Mouse (Mus musculus) spleen, adult 2 months (tissue): Measurements from ENCODE around the gene Bcat2. TPM values are rescaled to one million over a fixed set of nuclear protein-coding genes. Genes with fewer than 3 reads are reported as not detected.

Source experiments
- DNase-seq, 2 experiments: peaks; one replicate each; pipeline versions ENCODE4 v3.0.0 to v3.0.0-alpha.2; 2012 to 2021; ENCODE audit warnings: low spot score in 2 of 2, low read depth in 1 of 2
- H3K27ac ChIP-seq: fragments of 200-500 bp; 2 replicates; pipeline ENCODE4 v1.5.1; 2012; ENCODE audit warnings: low read length, inconsistent platforms; ENCODE audit not compliant: insufficient read depth
- H3K27me3 ChIP-seq: fragments of 200-500 bp; 2 replicates; pipeline ENCODE4 v1.6.1; 2012; ENCODE audit warnings: mild to moderate bottlenecking, moderate library complexity, low read length, inconsistent platforms; ENCODE audit not compliant: control insufficient read depth, insufficient read depth
- H3K36me3 ChIP-seq: fragments of 200-500 bp; 2 replicates; pipeline ENCODE4 v1.6.1; 2012; ENCODE audit warnings: mild to moderate bottlenecking, low read length, inconsistent platforms; ENCODE audit not compliant: control insufficient read depth, insufficient read depth
- H3K4me1 ChIP-seq: fragments of 200-500 bp; 2 replicates; pipeline ENCODE4 v1.6.1; 2011; ENCODE audit warnings: inconsistent platforms; ENCODE audit not compliant: control insufficient read depth, insufficient read depth, insufficient read length
- H3K4me3 ChIP-seq: fragments of 200-500 bp; 2 replicates; pipeline ENCODE4 v1.5.1; 2011; ENCODE audit warnings: mild to moderate bottlenecking, inconsistent platforms; ENCODE audit not compliant: insufficient read depth, insufficient read length; ENCODE audit errors: extremely low read depth
- CTCF ChIP-seq: fragments of 200-500 bp; IDR thresholded peaks from 2 replicates; pipeline ENCODE4 v1.5.1; 2011; ENCODE audit warnings: mild to moderate bottlenecking, inconsistent platforms; ENCODE audit not compliant: insufficient read depth, insufficient read length, insufficient replicate concordance; ENCODE audit errors: extremely low read depth
- POLR2A ChIP-seq: fragments of 200-500 bp; IDR thresholded peaks from 2 replicates; pipeline ENCODE4 v1.6.1; 2011; ENCODE audit warnings: low read depth, low read length, inconsistent platforms
- WGBS: fragments of 180-500 bp; shearing (Covaris S2); methylation state at CpG from one replicate; pipeline ENCODE4 v1.1.7; 2018; 5-methylcytosine and 5-hydroxymethylcytosine counted together
- polyA plus RNA-seq: library from polyadenylated mRNA; depleted of rRNA; stranded (reverse); fragments of >200 nt; gene quantifications from 2 replicates; pipeline ENCODE4 v1.2.3, GENCODE M21; 2012

Bcat2 gene
- polyA plus RNA-seq, 1 experiment: 55.6 TPM

- no peaks in the 10 kb centered on the region for H3K27me3 ChIP-seq
- H3K36me3 ChIP-seq: no peaks in the 10 kb centered on the region
- H3K4me1 ChIP-seq: peaks cover 3% of the 10 kb centered on the region; the same call in 1 of the 2 replicates
- H3K4me3 ChIP-seq: no peak overlapping the region
- no peak for DNase-seq
- 83% methylated on average over 8 of the region's 8 CpGs for WGBS
- H3K27ac ChIP-seq: no peak overlapping the region
- TF ChIP-seq POLR2A: no peak
These were observed 55.5 kb downstream of the Bcat2 start for GRCm38 (mm10) chr7:45625481-45625880.

GRCm38 (mm10) chr7:45626571-45627076, 56.7 kb downstream of the Bcat2 start:
- H3K27me3 ChIP-seq: no peaks in the 10 kb centered on the region
- no peak overlapping the region; the same call in 1 of the 2 replicates for H3K27ac ChIP-seq

GRCm38 (mm10) chr7:45627261-45627660, 57.3 kb downstream of the Bcat2 start, which contains the start of gene Rasip1:
Gene Rasip1, plus strand, starts transcription at chr7:45627488.
- Histone ChIP-seq H3K27ac (peak within 1 kb of the TSS; percentile 28), H3K27me3 (no peaks in the 10 kb centered on the region)

More at GRCm38 (mm10) chr7:45626571-45627076, 56.7 kb downstream of the Bcat2 start:
- Histone ChIP-seq H3K4me3 (no peak overlapping the region), H3K4me1 (peaks cover 3% of the 10 kb centered on the region; the same call in 1 of the 2 replicates), H3K36me3 (no peaks in the 10 kb centered on the region)
- WGBS: 90% methylated on average over 7 of the region's 7 CpGs
- no peak for TF ChIP-seq POLR2A
- no peak for TF ChIP-seq CTCF
- no peak for DNase-seq

GRCm38 (mm10) chr7:45628364-45629294, 58.7 kb downstream of the Bcat2 start:
- Histone ChIP-seq H3K4me3 (peak overlapping the region; percentile 58), H3K27ac (peak overlapping the region; percentile 28; the same call in 1 of the 2 replicates), H3K4me1 (peaks cover 3% of the 10 kb centered on the region; the same call in 1 of the 2 replicates), H3K36me3 (no peaks in the 10 kb centered on the region), H3K27me3 (no peaks in the 10 kb centered on the region)
- peak; percentile 94 for TF ChIP-seq CTCF
- no peak for TF ChIP-seq POLR2A
- 2% methylated on average over 104 of the region's 105 CpGs for WGBS
- peak; percentile 79 to 90 for DNase-seq

More at GRCm38 (mm10) chr7:45627261-45627660, 57.3 kb downstream of the Bcat2 start, which contains the start of gene Rasip1:
- Histone ChIP-seq H3K4me3 (peak within 1 kb of the TSS; percentile 58; the same call in 1 of the 2 replicates), H3K4me1 (peaks cover 3% of the 10 kb centered on the region; the same call in 1 of the 2 replicates), H3K36me3 (no peaks in the 10 kb centered on the region)
- TF ChIP-seq CTCF (no peak), POLR2A (no peak)
- no peak for DNase-seq
- WGBS: 65% methylated on average over 9 of the region's 9 CpGs

GRCm38 (mm10) chr7:45630064-45630907, 60.3 kb downstream of the Bcat2 start:
- H3K4me3 ChIP-seq: no peak overlapping the region
- TF ChIP-seq CTCF: no peak
- TF ChIP-seq POLR2A: no peak
- no peaks in the 10 kb centered on the region for H3K27me3 ChIP-seq
- no peak overlapping the region for H3K27ac ChIP-seq
- WGBS: 92% methylated on average over 23 of the region's 23 CpGs
- H3K4me1 ChIP-seq: peaks cover 6% of the 10 kb centered on the region
- no peaks in the 10 kb centered on the region for H3K36me3 ChIP-seq
- no peak for DNase-seq

- peaks cover 6% of the 10 kb centered on the region for H3K4me1 ChIP-seq
- no peak for TF ChIP-seq CTCF
- no peak for TF ChIP-seq POLR2A
- no peak for DNase-seq
- H3K27me3 ChIP-seq: no peaks in the 10 kb centered on the region
- H3K36me3 ChIP-seq: no peaks in the 10 kb centered on the region
- WGBS: 78% methylated on average over 35 of the region's 35 CpGs
- H3K27ac ChIP-seq: no peak overlapping the region
- no peak overlapping the region for H3K4me3 ChIP-seq
These were observed 62.5 kb downstream of the Bcat2 start for GRCm38 (mm10) chr7:45632499-45632898.
